Mouse (Mus musculus): ENCODE data around the gene Brd4. TPM values are rescaled to one million over a fixed set of nuclear protein-coding genes. Genes with fewer than 3 reads are reported as not detected.

The Brd4 gene
- polyA plus RNA-seq, 1 experiment from 2014 or later, result 116 TPM

GRCm38 (mm10) chr17:32176919-32177318 lies 107.6 kb downstream of the Brd4 start:
- no peaks in the 10 kb centered on the region for H3K36me3 ChIP-seq (replicated peaks)
- no peaks in the 10 kb centered on the region for H3K9me3 ChIP-seq
- 91% methylated on average over 4 of the region's 4 CpGs for WGBS
- H3K27me3 ChIP-seq (replicated peaks; ENCODE audit: low read depth, poor library complexity, severe bottlenecking), result no peaks in the 10 kb centered on the region
- peaks cover 23% of the 10 kb centered on the region for H3K4me1 ChIP-seq
- DNase-seq (ENCODE audit: low spot score), result no peak
- no peak overlapping the region for H3K4me3 ChIP-seq
- H3K27ac ChIP-seq (replicated peaks), result no peak overlapping the region

GRCm38 (mm10) chr17:32173166-32173565 lies 111.4 kb downstream of the Brd4 start:
- DNase-seq (ENCODE audit: low spot score), result no peak
- 0 out of 2 replicates have a peak overlapping the region, but pooled peaks have one; percentile 1 for H3K27ac ChIP-seq (replicated peaks)
- H3K4me3 ChIP-seq, result no peak overlapping the region
- 62% methylated on average over 7 of the region's 7 CpGs for WGBS
- no peaks in the 10 kb centered on the region for H3K9me3 ChIP-seq
- no peaks in the 10 kb centered on the region for H3K27me3 ChIP-seq (replicated peaks; ENCODE audit: low read depth, poor library complexity, severe bottlenecking)
- peaks cover 12% of the 10 kb centered on the region for H3K4me1 ChIP-seq
- H3K36me3 ChIP-seq (replicated peaks), result no peaks in the 10 kb centered on the region

GRCm38 (mm10) chr17:32172485-32172884 lies 112.0 kb downstream of the Brd4 start:
- Histone ChIP-seq H3K9me3 (no peaks in the 10 kb centered on the region), H3K27ac (replicated peaks) (no peak overlapping the region), H3K36me3 (replicated peaks) (no peaks in the 10 kb centered on the region), H3K4me3 (no peak overlapping the region), H3K27me3 (replicated peaks; ENCODE audit: low read depth, poor library complexity, severe bottlenecking) (no peaks in the 10 kb centered on the region), H3K4me1 (peaks cover 18% of the 10 kb centered on the region)
- 74% methylated on average over 2 of the region's 2 CpGs for WGBS
- DNase-seq (ENCODE audit: low spot score), result no peak

- Histone ChIP-seq H3K36me3 (replicated peaks) (no peaks in the 10 kb centered on the region), H3K27me3 (replicated peaks; ENCODE audit: low read depth, poor library complexity, severe bottlenecking) (no peaks in the 10 kb centered on the region), H3K9me3 (no peaks in the 10 kb centered on the region), H3K4me3 (no peak overlapping the region), H3K27ac (replicated peaks) (no peak overlapping the region), H3K4me1 (peaks cover 38% of the 10 kb centered on the region)
- WGBS, result 81% methylated on average over 4 of the region's 4 CpGs
- DNase-seq (ENCODE audit: low spot score), result no peak
These were observed 114.8 kb downstream of the Brd4 start for GRCm38 (mm10) chr17:32169518-32170225.

GRCm38 (mm10) chr17:32166687-32167086 lies 117.8 kb downstream of the Brd4 start, which contains the start of gene Notch3:
Gene Notch3, minus strand, starts transcription at chr17:32166852.
- Histone ChIP-seq H3K27ac (replicated peaks) (peak within 1 kb of the TSS; percentile 96), H3K9me3 (no peaks in the 10 kb centered on the region), H3K4me3 (peak within 1 kb of the TSS; percentile 90), H3K36me3 (replicated peaks) (peaks cover 11% of the 10 kb centered on the region), H3K27me3 (replicated peaks; ENCODE audit: low read depth, poor library complexity, severe bottlenecking) (peaks cover 23% of the 10 kb centered on the region), H3K4me1 (peaks cover 57% of the 10 kb centered on the region)
- DNase-seq (ENCODE audit: low spot score), result peak; percentile 92
- under 1% methylated on average over 39 of the region's 39 CpGs for WGBS

- peaks cover 63% of the 10 kb centered on the region for H3K4me1 ChIP-seq
- peak overlapping the region; percentile 90 for H3K4me3 ChIP-seq
- no peaks in the 10 kb centered on the region for H3K9me3 ChIP-seq
- peak overlapping the region; percentile 96 for H3K27ac ChIP-seq (replicated peaks)
- H3K36me3 ChIP-seq (replicated peaks), result peaks cover 17% of the 10 kb centered on the region
- peaks cover 23% of the 10 kb centered on the region for H3K27me3 ChIP-seq (replicated peaks; ENCODE audit: low read depth, poor library complexity, severe bottlenecking)
- WGBS, result under 1% methylated on average over 43 of the region's 43 CpGs
- DNase-seq (ENCODE audit: low spot score), result peak; percentile 94
These were observed 118.5 kb downstream of the Brd4 start for GRCm38 (mm10) chr17:32165803-32166595.

- no peak for DNase-seq (ENCODE audit: low spot score)
- H3K36me3 ChIP-seq (replicated peaks), result peaks cover 24% of the 10 kb centered on the region
- no peaks in the 10 kb centered on the region for H3K9me3 ChIP-seq
- 4% methylated on average over 9 of the region's 9 CpGs for WGBS
- peaks cover 63% of the 10 kb centered on the region for H3K4me1 ChIP-seq
- H3K27me3 ChIP-seq (replicated peaks; ENCODE audit: low read depth, poor library complexity, severe bottlenecking), result peaks cover 23% of the 10 kb centered on the region
- H3K27ac ChIP-seq (replicated peaks), result peak overlapping the region; percentile 96
- H3K4me3 ChIP-seq, result peak overlapping the region; percentile 90
These were observed 119.2 kb downstream of the Brd4 start for GRCm38 (mm10) chr17:32165266-32165802.

GRCm38 (mm10) chr17:32164780-32165179 lies 119.7 kb downstream of the Brd4 start:
- Histone ChIP-seq H3K4me1 (peaks cover 63% of the 10 kb centered on the region), H3K4me3 (peak overlapping the region; percentile 90), H3K9me3 (no peaks in the 10 kb centered on the region), H3K36me3 (replicated peaks) (peaks cover 29% of the 10 kb centered on the region), H3K27ac (replicated peaks) (0 out of 2 replicates have a peak overlapping the region, but pooled peaks have one; percentile 96), H3K27me3 (replicated peaks; ENCODE audit: low read depth, poor library complexity, severe bottlenecking) (peaks cover 23% of the 10 kb centered on the region)
- no peak for DNase-seq (ENCODE audit: low spot score)

- Histone ChIP-seq H3K4me3 (peak overlapping the region; percentile 11; the same call in 1 of the 2 replicates), H3K27me3 (replicated peaks; ENCODE audit: low read depth, poor library complexity, severe bottlenecking) (peaks cover 23% of the 10 kb centered on the region), H3K9me3 (no peaks in the 10 kb centered on the region), H3K27ac (replicated peaks) (peak overlapping the region; percentile 62), H3K4me1 (peaks cover 63% of the 10 kb centered on the region), H3K36me3 (replicated peaks) (peaks cover 36% of the 10 kb centered on the region)
- WGBS, result 75% methylated on average over 6 of the region's 6 CpGs
- no peak for DNase-seq (ENCODE audit: low spot score)
These were observed 120.4 kb downstream of the Brd4 start for GRCm38 (mm10) chr17:32163910-32164650.

- WGBS, result 2% methylated on average over 58 of the region's 58 CpGs
- H3K27ac ChIP-seq (replicated peaks), result peak overlapping the region; percentile 65
- peaks cover 53% of the 10 kb centered on the region for H3K4me1 ChIP-seq
These were observed 122.2 kb downstream of the Brd4 start for GRCm38 (mm10) chr17:32162112-32162850.

GRCm38 (mm10) chr17:32160882-32161281 lies 123.6 kb downstream of the Brd4 start:
- H3K27ac ChIP-seq (replicated peaks), result no peak overlapping the region
- no peak for DNase-seq (ENCODE audit: low spot score)
- peak overlapping the region; percentile 11; the same call in 1 of the 2 replicates for H3K4me3 ChIP-seq
- H3K4me1 ChIP-seq, result peaks cover 46% of the 10 kb centered on the region
- 86% methylated on average over 4 of the region's 4 CpGs for WGBS
- peaks cover 66% of the 10 kb centered on the region for H3K36me3 ChIP-seq (replicated peaks)
- peaks cover 23% of the 10 kb centered on the region for H3K27me3 ChIP-seq (replicated peaks; ENCODE audit: low read depth, poor library complexity, severe bottlenecking)
- H3K9me3 ChIP-seq, result no peaks in the 10 kb centered on the region

More at GRCm38 (mm10) chr17:32162112-32162850, 122.2 kb downstream of the Brd4 start:
- peak; percentile 84 for DNase-seq (ENCODE audit: low spot score)
- H3K27me3 ChIP-seq (replicated peaks; ENCODE audit: low read depth, poor library complexity, severe bottlenecking), result peaks cover 23% of the 10 kb centered on the region
- H3K9me3 ChIP-seq, result no peaks in the 10 kb centered on the region
- peak overlapping the region; percentile 67 for H3K4me3 ChIP-seq
- H3K36me3 ChIP-seq (replicated peaks), result peaks cover 54% of the 10 kb centered on the region

Data from embryonic facial prominence, embryonic 10.5 days (tissue).